9 mouse cellular contexts compared by ENCODE assay signal in genomic region chr7:80140815-80141214, GRCm38 (mm10). TPM values are rescaled to one million over a fixed set of nuclear protein-coding genes. Genes with fewer than 3 reads are reported as not detected.
DNase-seq lines count a peak whose midpoint lies in the region; ATAC-seq and TF ChIP-seq lines count a peak whose summit lies in the region.
"Had no signal": no experiment of that assay in that cellular context is flagged by ENCODE, and none has a peak within 500 bp of the region (broad histone marks: within the 10 kb centered on the region; RNA-seq: fewer than 3 reads in every experiment).

No protein-coding gene starts in this region.

- no peak overlapping the region for H3ac ChIP-seq in C2C12 (ENCODE audit: control insufficient read depth, insufficient read length, low read depth)

- peak; percentile 72 for TF ChIP-seq CTCF in C2C12 (IDR thresholded peaks at IDR 0.05; ENCODE audit: control insufficient read depth, insufficient read depth, insufficient read length)
- TF ChIP-seq CTCF in liver, postnatal 0 days (IDR thresholded peaks at IDR 0.05; ENCODE audit: low read depth) = peak; percentile 94

- H3K4me3 ChIP-seq in C2C12 (ENCODE audit: insufficient read depth, poor library complexity, severe bottlenecking) = no peak overlapping the region
- no peak overlapping the region for H3K4me3 ChIP-seq in embryonic facial prominence, embryonic 13.5 days
- H3K4me3 ChIP-seq in heart, embryonic 12.5 days = no peak overlapping the region
- no peak overlapping the region for H3K4me3 ChIP-seq in kidney, embryonic 16.5 days (ENCODE audit: low read length)
- no peak overlapping the region for H3K4me3 ChIP-seq in liver, postnatal 0 days (ENCODE audit: low read depth, low read length)
- H3K4me3 ChIP-seq in neural tube, embryonic 15.5 days (replicated peaks) = no peak overlapping the region
- H3K4me3 ChIP-seq: embryonic facial prominence, embryonic 15.5 days had no signal

- peak overlapping the region; percentile 12; the same call in 1 of the 2 replicates for H3K4me2 ChIP-seq in embryonic facial prominence, embryonic 13.5 days
- no peak overlapping the region for H3K4me2 ChIP-seq in heart, embryonic 12.5 days
- no peak overlapping the region for H3K4me2 ChIP-seq in kidney, embryonic 16.5 days (replicated peaks; ENCODE audit: low read depth, low read length)
- H3K4me2 ChIP-seq in liver, postnatal 0 days (ENCODE audit: low read depth, low read length) = no peak overlapping the region
- H3K4me2 ChIP-seq in neural tube, embryonic 15.5 days = peak overlapping the region; percentile 27; the same call in 1 of the 2 replicates
- H3K4me2 ChIP-seq: embryonic facial prominence, embryonic 15.5 days had no signal

- H3K9ac ChIP-seq in embryonic facial prominence, embryonic 13.5 days = 0 out of 2 replicates have a peak overlapping the region, but pooled peaks have one; percentile 37
- H3K9ac ChIP-seq in heart, embryonic 12.5 days = no peak overlapping the region
- H3K9ac ChIP-seq in kidney, embryonic 16.5 days (replicated peaks; ENCODE audit: low read length) = no peak overlapping the region
- H3K9ac ChIP-seq in liver, postnatal 0 days (replicated peaks) = no peak overlapping the region
- 0 out of 2 replicates have a peak overlapping the region, but pooled peaks have one; percentile 14 for H3K9ac ChIP-seq in neural tube, embryonic 15.5 days (replicated peaks)
- H3K9ac ChIP-seq: embryonic facial prominence, embryonic 15.5 days had no signal

- no peaks in the 10 kb centered on the region for H3K27me3 ChIP-seq in C2C12 (ENCODE audit: control insufficient read depth, insufficient read depth, insufficient read length)
- H3K27me3 ChIP-seq in embryonic facial prominence, embryonic 13.5 days = no peaks in the 10 kb centered on the region
- 0 out of 2 replicates have a peak, but pooled peaks cover 4% of the 10 kb centered on the region for H3K27me3 ChIP-seq in heart, embryonic 12.5 days (replicated peaks)
- H3K27me3 ChIP-seq in kidney, embryonic 16.5 days (ENCODE audit: insufficient read depth, low read length) = no peaks in the 10 kb centered on the region
- no peaks in the 10 kb centered on the region for H3K27me3 ChIP-seq in liver, postnatal 0 days (ENCODE audit: insufficient read depth, low read length)
- H3K27me3 ChIP-seq in neural tube, embryonic 15.5 days (replicated peaks) = no peaks in the 10 kb centered on the region
- H3K27me3 ChIP-seq: embryonic facial prominence, embryonic 15.5 days had no signal

- peaks cover 13% of the 10 kb centered on the region for H3K9me3 ChIP-seq in embryonic facial prominence, embryonic 13.5 days
- H3K9me3 ChIP-seq in heart, embryonic 12.5 days (replicated peaks) = peaks cover 14% of the 10 kb centered on the region
- peaks cover 6% of the 10 kb centered on the region for H3K9me3 ChIP-seq in kidney, embryonic 16.5 days (ENCODE audit: low read length)
- H3K9me3 ChIP-seq in liver, postnatal 0 days (ENCODE audit: low read length) = peaks cover 13% of the 10 kb centered on the region
- H3K9me3 ChIP-seq in neural tube, embryonic 15.5 days (replicated peaks) = no peaks in the 10 kb centered on the region

- peaks cover 19% of the 10 kb centered on the region for H3K4me1 ChIP-seq in embryonic facial prominence, embryonic 13.5 days
- peaks cover 13% of the 10 kb centered on the region; the same call in 1 of the 2 replicates for H3K4me1 ChIP-seq in heart, embryonic 12.5 days (replicated peaks)
- peaks cover 10% of the 10 kb centered on the region; the same call in 1 of the 2 replicates for H3K4me1 ChIP-seq in kidney, embryonic 16.5 days (ENCODE audit: insufficient read depth, low read length)
- H3K4me1 ChIP-seq in liver, postnatal 0 days (ENCODE audit: insufficient read depth) = peaks cover 31% of the 10 kb centered on the region
- peaks cover 13% of the 10 kb centered on the region for H3K4me1 ChIP-seq in neural tube, embryonic 15.5 days

- TF ChIP-seq EP300 in liver, postnatal 0 days (IDR thresholded peaks at IDR 0.05; ENCODE audit: low read depth) = no peak

- DNase-seq in adrenal gland, postnatal 4 days (ENCODE audit: low spot score in 2 of 2) = peak; percentile 43 to 51
- DNase-seq in liver, postnatal 0 days = peak; percentile 86
- DNase-seq in testis, postnatal 10 days (ENCODE audit: low spot score) = peak; percentile 86

- WGBS in embryonic facial prominence, embryonic 13.5 days = 16% methylated on average over 9 of the region's 9 CpGs
- 16% methylated on average over 9 of the region's 9 CpGs for WGBS in heart, embryonic 12.5 days
- 14% methylated on average over 9 of the region's 9 CpGs for WGBS in kidney, embryonic 16.5 days
- 17% methylated on average over 9 of the region's 9 CpGs for WGBS in liver, postnatal 0 days (ENCODE audit: insufficient replicate concordance)
- 18% methylated on average over 9 of the region's 9 CpGs for WGBS in neural tube, embryonic 15.5 days

- H3K79me2 ChIP-seq in C2C12 (ENCODE audit: control insufficient read depth, insufficient read depth) = no peaks in the 10 kb centered on the region

- ATAC-seq in embryonic facial prominence, embryonic 13.5 days (ENCODE audit: insufficient number of reproducible peaks, insufficient read depth, low FRiP score, low TSS enrichment, low read depth) = peak; percentile 75; the same call in 1 of the 2 replicates
- ATAC-seq in heart, embryonic 12.5 days (ENCODE audit: insufficient number of reproducible peaks, low FRiP score) = 0 out of 2 replicates have a peak, but pooled peaks have one; percentile 27
- ATAC-seq in kidney, embryonic 16.5 days (ENCODE audit: low FRiP score, low TSS enrichment) = peak; percentile 84
- peak; percentile 49 for ATAC-seq in liver, postnatal 0 days
- peak; percentile 84; the same call in 1 of the 2 replicates for ATAC-seq in neural tube, embryonic 15.5 days (ENCODE audit: low FRiP score)

- H3K79me3 ChIP-seq in C2C12 (ENCODE audit: low read depth) = no peaks in the 10 kb centered on the region

- no peak overlapping the region for H3K27ac ChIP-seq in embryonic facial prominence, embryonic 13.5 days
- no peak overlapping the region for H3K27ac ChIP-seq in heart, embryonic 12.5 days (ENCODE audit: poor library complexity, severe bottlenecking)
- no peak overlapping the region for H3K27ac ChIP-seq in kidney, embryonic 16.5 days (ENCODE audit: low read length)
- H3K27ac ChIP-seq in liver, postnatal 0 days (ENCODE audit: low read depth) = no peak overlapping the region
- no peak overlapping the region for H3K27ac ChIP-seq in neural tube, embryonic 15.5 days (replicated peaks)

- no peaks in the 10 kb centered on the region for H3K36me3 ChIP-seq in C2C12 (ENCODE audit: control insufficient read depth, insufficient read depth)
- no peaks in the 10 kb centered on the region for H3K36me3 ChIP-seq in embryonic facial prominence, embryonic 13.5 days
- H3K36me3 ChIP-seq in heart, embryonic 12.5 days = no peaks in the 10 kb centered on the region
- no peaks in the 10 kb centered on the region for H3K36me3 ChIP-seq in kidney, embryonic 16.5 days (ENCODE audit: insufficient read depth, low read length)
- H3K36me3 ChIP-seq in liver, postnatal 0 days (replicated peaks; ENCODE audit: insufficient read depth, low read length) = no peaks in the 10 kb centered on the region
- no peaks in the 10 kb centered on the region for H3K36me3 ChIP-seq in neural tube, embryonic 15.5 days
- H3K36me3 ChIP-seq: embryonic facial prominence, embryonic 15.5 days had no signal

TF ChIP-seq in C2C12, 6 proteins besides CTCF, POLR2A, EP300 and RAD21:
- TF ChIP-seq FOSL1 (IDR thresholded peaks at IDR 0.05; ENCODE audit: insufficient read depth, low read length, poor library complexity, severe bottlenecking) = no peak
- no peak for TF ChIP-seq MYOD1 (IDR thresholded peaks at IDR 0.05; ENCODE audit: control insufficient read depth, insufficient read length, low read depth)
- no peak for TF ChIP-seq CEBPB (IDR thresholded peaks at IDR 0.05; ENCODE audit: low read depth)
- no peak for TF ChIP-seq MYOG (IDR thresholded peaks at IDR 0.05; ENCODE audit: control insufficient read depth, extremely low read depth, insufficient read length)
- no peak for TF ChIP-seq MAX (IDR thresholded peaks at IDR 0.05)
- no peak for TF ChIP-seq USF1 (IDR thresholded peaks at IDR 0.05; ENCODE audit: low read depth)
TF ChIP-seq in C2C12: peak in this region for 0.

RNA-seq across cellular contexts. Expression of gene Idh2, which starts 25.6 kb away (rescaled TPM):
- polyA plus RNA-seq in C2C12 (2012; fragmentation: generic; extraction: Trizol) = 244 TPM
- 100 to 1,000 TPM; 275 to 289 TPM for total RNA-seq in adrenal gland, postnatal 4 days (2021)
- 514 and 560 TPM in 2 replicates for polyA plus RNA-seq in embryonic facial prominence, embryonic 13.5 days (2015; fragmentation: Nextera tagmentation; extraction: Ambion mirVana)
- polyA plus RNA-seq in heart, embryonic 12.5 days (2016; fragmentation: Nextera tagmentation; extraction: Ambion mirVana) = 1,569 and 1,607 TPM in 2 replicates
- 782 and 850 TPM in 2 replicates for polyA plus RNA-seq in kidney, embryonic 16.5 days (2015; fragmentation: Nextera tagmentation; extraction: Ambion mirVana)
- polyA plus RNA-seq in liver, postnatal 0 days (2015; fragmentation: Nextera tagmentation; extraction: Ambion mirVana) = 183 and 184 TPM in 2 replicates
- polyA plus RNA-seq in neural tube, embryonic 15.5 days (2015; fragmentation: Nextera tagmentation; extraction: Ambion mirVana) = 200 and 267 TPM in 2 replicates

RNA-seq across cellular contexts. Expression of gene Sema4b, which starts 45.8 kb away (rescaled TPM):
- 19.8 TPM for polyA plus RNA-seq in C2C12 (2012; fragmentation: generic; extraction: Trizol)
- total RNA-seq in adrenal gland, postnatal 4 days (2021) = 10 to 100 TPM; 62.1 to 66.9 TPM
- polyA plus RNA-seq in embryonic facial prominence, embryonic 13.5 days (2015; fragmentation: Nextera tagmentation; extraction: Ambion mirVana) = 18.6 and 19.8 TPM in 2 replicates
- polyA plus RNA-seq in heart, embryonic 12.5 days (2016; fragmentation: Nextera tagmentation; extraction: Ambion mirVana) = 10.3 and 10.7 TPM in 2 replicates
- polyA plus RNA-seq in kidney, embryonic 16.5 days (2015; fragmentation: Nextera tagmentation; extraction: Ambion mirVana) = 17.7 and 23.7 TPM in 2 replicates
- 11.7 and 13.5 TPM in 2 replicates for polyA plus RNA-seq in liver, postnatal 0 days (2015; fragmentation: Nextera tagmentation; extraction: Ambion mirVana)
- 22.7 and 25.8 TPM in 2 replicates for polyA plus RNA-seq in neural tube, embryonic 15.5 days (2015; fragmentation: Nextera tagmentation; extraction: Ambion mirVana)

Comparison
In these comparisons a context has a peak if more than half of its experiments do, and no peak if none do; other contexts are left out.
1. ATAC-seq: peak in every context shown above with its lines; median percentile 84 in kidney, embryonic 16.5 days; 84 in neural tube, embryonic 15.5 days; 75 in embryonic facial prominence, embryonic 13.5 days; 49 in liver, postnatal 0 days; 27 in heart, embryonic 12.5 days.
2. H3K4me2 ChIP-seq: peak in embryonic facial prominence, embryonic 13.5 days (single experiment) and neural tube, embryonic 15.5 days (single experiment); none in heart, embryonic 12.5 days (single experiment), kidney, embryonic 16.5 days (single experiment) and liver, postnatal 0 days (single experiment).
3. H3K9ac ChIP-seq: peak in embryonic facial prominence, embryonic 13.5 days (single experiment) and neural tube, embryonic 15.5 days (single experiment); none in heart, embryonic 12.5 days (single experiment), kidney, embryonic 16.5 days (single experiment) and liver, postnatal 0 days (single experiment).
4. Peak in every context shown above with its lines, with median percentiles within 50 percentile points of each other: DNase-seq.